Mouse (Mus musculus): Measurements from ENCODE around the gene Rdh19. TPM values are rescaled to one million over a fixed set of nuclear protein-coding genes. Genes with fewer than 3 reads are reported as not detected.
"Not testable (repeated sequence)": the region's sequence is repeated elsewhere in the genome, so short reads cannot be mapped to it uniquely, and the experiment has no call there.

The Rdh19 gene
- total RNA-seq, 2 experiments from 2014 or later = not detected

- intact Hi-C loops (cut with DNase I) = no loop called here
Measured at GRCm38 (mm10) chr10:127878262-127879057, 28.7 kb downstream of the Rdh19 start.

GRCm38 (mm10) chr10:127879155-127879688 lies 29.5 kb downstream of the Rdh19 start:
- intact Hi-C loops (cut with DNase I) = no loop called here
- no peak for DNase-seq (ENCODE audit: low spot score)

More at GRCm38 (mm10) chr10:127878262-127879057, 28.7 kb downstream of the Rdh19 start:
- no peak for DNase-seq (ENCODE audit: low spot score)

GRCm38 (mm10) chr10:127881041-127881440 lies 31.3 kb downstream of the Rdh19 start:
- no peak for DNase-seq (ENCODE audit: low spot score)
- intact Hi-C loops (cut with DNase I) = no loop called here

- intact Hi-C loops (cut with DNase I) = no loop called here
- no peak for DNase-seq (ENCODE audit: low spot score)
Measured at GRCm38 (mm10) chr10:127886551-127886950, 36.8 kb downstream of the Rdh19 start.

GRCm38 (mm10) chr10:127886971-127887370 lies 37.2 kb downstream of the Rdh19 start:
- intact Hi-C loops (cut with DNase I) = no loop called here
- no peak for DNase-seq (ENCODE audit: low spot score)

GRCm38 (mm10) chr10:127888605-127889004 lies 38.9 kb downstream of the Rdh19 start, which contains the start of gene Rdh7:
Rdh7 (minus strand) TSS chr10:127888817.
- intact Hi-C loops (cut with DNase I) = no loop called here
- DNase-seq (ENCODE audit: low spot score) = no peak

- intact Hi-C loops (cut with DNase I) = no loop called here
- no peak for DNase-seq (ENCODE audit: low spot score)
Measured at GRCm38 (mm10) chr10:127891481-127891880, 41.8 kb downstream of the Rdh19 start.

GRCm38 (mm10) chr10:127893163-127894022 lies 43.7 kb downstream of the Rdh19 start:
- intact Hi-C loops (cut with DNase I); DNase-seq (ENCODE audit: low spot score): not testable (repeated sequence)

GRCm38 (mm10) chr10:127896705-127897104 lies 47.0 kb downstream of the Rdh19 start:
- intact Hi-C loops (cut with DNase I) = no loop called here
- DNase-seq (ENCODE audit: low spot score) = no peak

- no peak for DNase-seq (ENCODE audit: low spot score)
- intact Hi-C loops (cut with DNase I) = no loop called here
Measured at GRCm38 (mm10) chr10:127897506-127897905, 47.8 kb downstream of the Rdh19 start.

GRCm38 (mm10) chr10:127898218-127898617 lies 48.5 kb downstream of the Rdh19 start, which contains the start of gene Sdr9c7:
Sdr9c7 (plus strand) TSS chr10:127898518.
- intact Hi-C loops (cut with DNase I) = no loop called here
- DNase-seq (ENCODE audit: low spot score) = no peak

- intact Hi-C loops (cut with DNase I) = no loop called here
- no peak for DNase-seq (ENCODE audit: low spot score)
Measured at GRCm38 (mm10) chr10:127899783-127900182, 50.1 kb downstream of the Rdh19 start.

- no peak for DNase-seq (ENCODE audit: low spot score)
- intact Hi-C loops (cut with DNase I) = no loop called here
Measured at GRCm38 (mm10) chr10:127901751-127902150, 52.0 kb downstream of the Rdh19 start.

- intact Hi-C loops (cut with DNase I) = no loop called here
- no peak for DNase-seq (ENCODE audit: low spot score)
Measured at GRCm38 (mm10) chr10:127903116-127903515, 53.4 kb downstream of the Rdh19 start.

GRCm38 (mm10) chr10:127904718-127905446 lies 55.2 kb downstream of the Rdh19 start:
- intact Hi-C loops (cut with DNase I) = no loop called here
- DNase-seq (ENCODE audit: low spot score) = no peak

- no peak for DNase-seq (ENCODE audit: low spot score)
- intact Hi-C loops (cut with DNase I) = no loop called here
Measured at GRCm38 (mm10) chr10:127906138-127906537, 56.4 kb downstream of the Rdh19 start.

- DNase-seq (ENCODE audit: low spot score) = no peak
- intact Hi-C loops (cut with DNase I) = no loop called here
Measured at GRCm38 (mm10) chr10:127907386-127907951, 57.7 kb downstream of the Rdh19 start.

All from heart, postnatal 25 days (tissue).